Mouse (Mus musculus) stomach, postnatal 0 days (tissue): ENCODE results near the gene Mrgprd.
A peak's percentile ranks its signal among the peaks of the same experiment; 100 is the strongest.

Source experiments
- CTCF ChIP-seq: IDR thresholded peaks from 2 replicates; pipeline ENCODE4 v1.5.1; 2016; ENCODE audit warnings: antibody characterized with exemption, low read depth, mild to moderate bottlenecking, moderate library complexity
- EP300 ChIP-seq: optimal IDR thresholded peaks from 2 replicates; pipeline ENCODE3; 2016; ENCODE audit warnings: antibody characterized with exemption

DNA sequence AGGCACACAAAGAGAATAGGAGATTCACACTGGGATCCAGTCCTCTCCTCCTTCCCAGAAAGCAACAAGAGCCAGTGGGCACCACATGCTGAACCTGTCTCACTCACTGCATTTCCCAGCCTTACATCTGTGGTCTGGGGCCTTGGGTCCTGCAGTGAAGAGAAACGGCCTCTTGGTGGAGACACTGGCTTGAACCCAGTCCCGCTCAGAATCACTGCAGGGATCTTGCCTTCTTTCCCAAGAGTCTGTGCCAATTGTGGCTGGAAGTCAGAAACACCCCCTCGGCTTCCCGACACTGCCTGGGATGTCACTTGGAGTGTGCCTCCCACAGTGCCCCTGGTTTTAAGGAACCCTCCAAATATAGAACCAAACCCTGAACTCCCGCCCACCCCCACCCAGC is 25.3 kb upstream of the Mrgprd start:
- TF ChIP-seq CTCF (peak; percentile 76), EP300 (no peak)
